Mouse (Mus musculus): ENCODE measurements at regions not wholly inside any gene's neighbourhood (a gene's known extent, or its start where the extent isn't known, plus 50 kb on each side); places are given as distances from the start of the nearest gene placed in this dataset.
A peak's percentile ranks its signal among the peaks of the same experiment; 100 is the strongest.

- no peaks in the 10 kb centered on the region for H3K27me3 ChIP-seq (replicated peaks; ENCODE audit: insufficient read depth, low read length)
- H3K27ac ChIP-seq (ENCODE audit: low read length): no peak overlapping the region
- no peak for ATAC-seq
- DNase-seq (ENCODE audit: low spot score): no peak
- H3K36me3 ChIP-seq (ENCODE audit: insufficient read depth, low read length): no peaks in the 10 kb centered on the region
- peak overlapping the region; percentile 22 for H3K4me2 ChIP-seq (replicated peaks; ENCODE audit: low read depth, low read length)
- no peaks in the 10 kb centered on the region for H3K4me1 ChIP-seq (ENCODE audit: insufficient read depth, low read depth, low read length)
- 0% methylated on average over 14 of the region's 14 CpGs for WGBS
- TF ChIP-seq CTCF (IDR thresholded peaks at IDR 0.05): no peak
- TF ChIP-seq EP300 (IDR thresholded peaks at IDR 0.05): no peak
- no peaks in the 10 kb centered on the region for H3K9me3 ChIP-seq (ENCODE audit: low read length)
- H3K4me3 ChIP-seq (ENCODE audit: low read depth, low read length): no peak overlapping the region
- no peak overlapping the region for H3K9ac ChIP-seq (replicated peaks; ENCODE audit: low read depth)
Observed at GRCm38 (mm10) chr11:39794183-39794652, 900.8 kb downstream of the Mat2b start.

DNA sequence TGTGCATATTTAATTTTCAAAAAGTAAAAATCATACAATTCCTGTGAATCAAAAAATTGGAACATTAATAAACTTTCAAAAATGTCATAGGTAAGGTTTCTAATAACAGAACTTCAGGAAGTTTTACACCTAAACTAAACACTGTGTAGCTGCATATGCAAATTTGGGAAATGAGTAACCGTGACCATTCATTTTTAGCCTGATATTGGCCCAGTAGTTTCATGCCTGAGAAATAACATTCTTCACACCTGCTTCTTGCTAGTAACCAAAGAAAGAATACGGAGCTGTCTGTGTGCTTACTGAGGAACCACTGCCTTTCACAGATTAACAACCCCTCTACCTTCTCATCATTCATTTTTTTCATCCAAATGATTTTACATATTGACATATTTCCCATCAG, 902.9 kb downstream of the Mat2b start:
- no peaks in the 10 kb centered on the region for H3K27me3 ChIP-seq (replicated peaks; ENCODE audit: insufficient read depth, low read length)
- H3K9ac ChIP-seq (replicated peaks; ENCODE audit: low read depth): no peak overlapping the region
- no peaks in the 10 kb centered on the region for H3K4me1 ChIP-seq (ENCODE audit: insufficient read depth, low read depth, low read length)
- no peaks in the 10 kb centered on the region for H3K9me3 ChIP-seq (ENCODE audit: low read length)
- no peak overlapping the region for H3K4me3 ChIP-seq (ENCODE audit: low read depth, low read length)
- ATAC-seq (no peak), DNase-seq (ENCODE audit: low spot score) (no peak)
- WGBS: 59% methylated on average over 2 of the region's 2 CpGs
- no peak overlapping the region for H3K27ac ChIP-seq (ENCODE audit: low read length)
- no peak overlapping the region for H3K4me2 ChIP-seq (replicated peaks; ENCODE audit: low read depth, low read length)
- no peaks in the 10 kb centered on the region for H3K36me3 ChIP-seq (ENCODE audit: insufficient read depth, low read length)
- no peak for TF ChIP-seq CTCF (IDR thresholded peaks at IDR 0.05)
- TF ChIP-seq EP300 (IDR thresholded peaks at IDR 0.05): no peak

Data from lung, postnatal 0 days (tissue).